Mouse (Mus musculus) forebrain, embryonic 14.5 days (tissue): ENCODE measurements around the gene Kbtbd13. TPM values are rescaled to one million over a fixed set of nuclear protein-coding genes. Genes with fewer than 3 reads are reported as not detected.

Experiments used
- ATAC-seq: fragments of 200-750 bp; cut with Nextera tagmentation; 2 replicates; pipeline ENCODE4 v1.8.0; 2017; ENCODE audit warnings: mild to moderate bottlenecking, moderate library complexity
- DNase-seq: peaks from one replicate; pipeline ENCODE4 v3.0.0-alpha.2; 2015; ENCODE audit warnings: low spot score
- H3K27ac ChIP-seq: fragments of 300-500 bp; sonication (generic); 2 replicates; pipeline ENCODE4 v1.5.1; 2014; ENCODE audit warnings: low read depth, mild to moderate bottlenecking, control low read depth, low read length, moderate library complexity
- H3K27me3 ChIP-seq: fragments of 300-500 bp; sonication (generic); replicated peaks from 2 replicates; pipeline ENCODE4 v1.6.1; 2014; ENCODE audit warnings: low read length, control low read depth, mixed read lengths; ENCODE audit not compliant: control insufficient read depth, insufficient read depth
- H3K36me3 ChIP-seq: fragments of 300-500 bp; sonication (generic); 2 replicates; pipeline ENCODE4 v1.6.1; 2014; ENCODE audit warnings: low read length, control low read depth; ENCODE audit not compliant: control insufficient read depth, insufficient read depth
- H3K4me1 ChIP-seq: fragments of 300-500 bp; sonication (generic); 2 replicates; pipeline ENCODE4 v1.6.1; 2014; ENCODE audit warnings: antibody characterized with exemption, low read length, control low read depth; ENCODE audit not compliant: control insufficient read depth, insufficient read depth
- H3K4me2 ChIP-seq: fragments of 300-500 bp; sonication (generic); 2 replicates; pipeline ENCODE4 v1.6.1; 2014; ENCODE audit warnings: mild to moderate bottlenecking, control low read depth, low read length
- H3K4me3 ChIP-seq: fragments of 300-500 bp; sonication (generic); 2 replicates; pipeline ENCODE4 v1.5.1; 2014; ENCODE audit warnings: low read depth, low read length, control low read depth
- H3K9ac ChIP-seq: fragments of 300-500 bp; sonication (generic); 2 replicates; pipeline ENCODE4 v1.6.1; 2014; ENCODE audit warnings: mild to moderate bottlenecking, low read length, control low read depth, moderate library complexity
- H3K9me3 ChIP-seq: fragments of 300-500 bp; sonication (generic); replicated peaks from 2 replicates; pipeline ENCODE4 v1.6.1; 2016; ENCODE audit warnings: low read length, control low read depth, mixed read lengths; ENCODE audit not compliant: control insufficient read depth
- WGBS: fragments of 180-500 bp; shearing (Covaris S2); extraction: QIAGEN DNeasy Blood & Tissue Kit; methylation state at CpG from one replicate; pipeline ENCODE4 v1.1.7; 2014; 5-methylcytosine and 5-hydroxymethylcytosine counted together
- polyA plus RNA-seq: library from polyadenylated mRNA; unstranded; fragments of >200 nt; fragmentation: Nextera tagmentation; extraction: Ambion mirVana; gene quantifications from 2 replicates; pipeline ENCODE4 v1.2.1, GENCODE M21; 2014

Kbtbd13 gene
- polyA plus RNA-seq, 1 experiment from 2014 or later: 0.20 TPM

- H3K9me3 ChIP-seq: no peaks in the 10 kb centered on the region
- DNase-seq: no peak
- no peak for ATAC-seq
- no peak overlapping the region for H3K9ac ChIP-seq
- no peaks in the 10 kb centered on the region for H3K27me3 ChIP-seq
- 49% methylated on average over 3 of the region's 3 CpGs for WGBS
- H3K4me2 ChIP-seq: no peak overlapping the region
- no peaks in the 10 kb centered on the region for H3K36me3 ChIP-seq
- H3K4me1 ChIP-seq: no peaks in the 10 kb centered on the region
- no peak overlapping the region for H3K27ac ChIP-seq
- H3K4me3 ChIP-seq: no peak overlapping the region
These were observed 32.9 kb upstream of the Kbtbd13 start for GRCm38 (mm10) chr9:65424393-65424792.

GRCm38 (mm10) chr9:65422760-65423501 is 31.5 kb upstream of the Kbtbd13 start, which contains the start of gene Slc51b:
Gene Slc51b (minus strand): TSS chr9:65422955.
- Histone ChIP-seq H3K36me3 (no peaks in the 10 kb centered on the region), H3K4me3 (no peak within 1 kb of the TSS), H3K4me1 (no peaks in the 10 kb centered on the region), H3K9ac (no peak within 1 kb of the TSS), H3K27ac (no peak within 1 kb of the TSS), H3K27me3 (no peaks in the 10 kb centered on the region), H3K9me3 (no peaks in the 10 kb centered on the region), H3K4me2 (no peak within 1 kb of the TSS)
- DNase-seq (no peak), ATAC-seq (no peak)
- 82% methylated on average over 11 of the region's 11 CpGs for WGBS

GRCm38 (mm10) chr9:65419633-65420032 is 28.2 kb upstream of the Kbtbd13 start:
- ATAC-seq (no peak), DNase-seq (no peak)
- H3K27me3 ChIP-seq: no peaks in the 10 kb centered on the region
- no peak overlapping the region for H3K27ac ChIP-seq
- no peaks in the 10 kb centered on the region for H3K36me3 ChIP-seq
- no peak overlapping the region for H3K4me3 ChIP-seq
- no peak overlapping the region for H3K9ac ChIP-seq
- H3K4me1 ChIP-seq: no peaks in the 10 kb centered on the region
- WGBS: 67% methylated on average over 3 of the region's 3 CpGs
- no peak overlapping the region for H3K4me2 ChIP-seq
- H3K9me3 ChIP-seq: no peaks in the 10 kb centered on the region

GRCm38 (mm10) chr9:65417738-65418137 is 26.3 kb upstream of the Kbtbd13 start:
- Histone ChIP-seq H3K27ac (no peak overlapping the region), H3K27me3 (no peaks in the 10 kb centered on the region), H3K9ac (no peak overlapping the region), H3K36me3 (no peaks in the 10 kb centered on the region), H3K4me2 (no peak overlapping the region), H3K9me3 (no peaks in the 10 kb centered on the region), H3K4me3 (no peak overlapping the region), H3K4me1 (no peaks in the 10 kb centered on the region)
- WGBS: 39% methylated on average over 3 of the region's 3 CpGs
- DNase-seq: peak; percentile 22
- no peak for ATAC-seq

GRCm38 (mm10) chr9:65411326-65411725 is 19.9 kb upstream of the Kbtbd13 start:
- DNase-seq (no peak), ATAC-seq (no peak)
- H3K4me2 ChIP-seq: no peak overlapping the region
- H3K27me3 ChIP-seq: no peaks in the 10 kb centered on the region
- no peaks in the 10 kb centered on the region for H3K9me3 ChIP-seq
- H3K9ac ChIP-seq: no peak overlapping the region
- whole genome bisulfite sequencing: 79% methylated on average over 3 of the region's 3 CpGs
- H3K4me1 ChIP-seq: no peaks in the 10 kb centered on the region
- no peak overlapping the region for H3K27ac ChIP-seq
- no peaks in the 10 kb centered on the region for H3K36me3 ChIP-seq
- H3K4me3 ChIP-seq: no peak overlapping the region

- no peaks in the 10 kb centered on the region for H3K27me3 ChIP-seq
- no peak overlapping the region for H3K27ac ChIP-seq
- H3K9ac ChIP-seq: no peak overlapping the region
- no peak overlapping the region for H3K4me3 ChIP-seq
- no peak overlapping the region for H3K4me2 ChIP-seq
- DNase-seq: no peak
- no peaks in the 10 kb centered on the region for H3K36me3 ChIP-seq
- H3K9me3 ChIP-seq: no peaks in the 10 kb centered on the region
- ATAC-seq: no peak
- no peaks in the 10 kb centered on the region for H3K4me1 ChIP-seq
- WGBS: 93% methylated on average over 8 of the region's 8 CpGs
These were observed 18.9 kb upstream of the Kbtbd13 start for GRCm38 (mm10) chr9:65410378-65410777.

GRCm38 (mm10) chr9:65408871-65409295 is 17.4 kb upstream of the Kbtbd13 start:
- Histone ChIP-seq H3K36me3 (no peaks in the 10 kb centered on the region), H3K27me3 (no peaks in the 10 kb centered on the region), H3K4me1 (peaks cover 6% of the 10 kb centered on the region; the same call in 1 of the 2 replicates), H3K27ac (no peak overlapping the region), H3K4me3 (no peak overlapping the region), H3K9ac (no peak overlapping the region), H3K9me3 (no peaks in the 10 kb centered on the region), H3K4me2 (no peak overlapping the region)
- WGBS: 78% methylated on average over 5 of the region's 5 CpGs
- DNase-seq (no peak), ATAC-seq (no peak)

GRCm38 (mm10) chr9:65407861-65408260 is 16.4 kb upstream of the Kbtbd13 start:
- Histone ChIP-seq H3K27me3 (no peaks in the 10 kb centered on the region), H3K36me3 (no peaks in the 10 kb centered on the region), H3K27ac (no peak overlapping the region), H3K9ac (no peak overlapping the region), H3K4me1 (peaks cover 6% of the 10 kb centered on the region; the same call in 1 of the 2 replicates), H3K9me3 (no peaks in the 10 kb centered on the region), H3K4me3 (no peak overlapping the region), H3K4me2 (no peak overlapping the region)
- no peak for ATAC-seq
- DNase-seq: no peak
- WGBS: 73% methylated on average over 3 of the region's 3 CpGs

GRCm38 (mm10) chr9:65407327-65407726 is 15.9 kb upstream of the Kbtbd13 start:
- no peaks in the 10 kb centered on the region for H3K36me3 ChIP-seq
- no peaks in the 10 kb centered on the region for H3K9me3 ChIP-seq
- WGBS: 86% methylated on average over 5 of the region's 5 CpGs
- peaks cover 6% of the 10 kb centered on the region; the same call in 1 of the 2 replicates for H3K4me1 ChIP-seq
- ATAC-seq (no peak), DNase-seq (no peak)
- no peak overlapping the region for H3K9ac ChIP-seq
- no peak overlapping the region for H3K4me3 ChIP-seq
- H3K4me2 ChIP-seq: no peak overlapping the region
- H3K27me3 ChIP-seq: no peaks in the 10 kb centered on the region
- H3K27ac ChIP-seq: no peak overlapping the region
